Mouse (Mus musculus) retina, postnatal 1 day (tissue): ENCODE data around the gene Cfap74.

ENCODE experiments used
- DNase-seq: peaks from one replicate; pipeline ENCODE4 v3.0.0-alpha.2; 2012

The Cfap74 gene

GRCm38 (mm10) chr4:155505671-155506295 is 96.8 kb downstream of the Cfap74 start:
- no peak for DNase-seq

DNA sequence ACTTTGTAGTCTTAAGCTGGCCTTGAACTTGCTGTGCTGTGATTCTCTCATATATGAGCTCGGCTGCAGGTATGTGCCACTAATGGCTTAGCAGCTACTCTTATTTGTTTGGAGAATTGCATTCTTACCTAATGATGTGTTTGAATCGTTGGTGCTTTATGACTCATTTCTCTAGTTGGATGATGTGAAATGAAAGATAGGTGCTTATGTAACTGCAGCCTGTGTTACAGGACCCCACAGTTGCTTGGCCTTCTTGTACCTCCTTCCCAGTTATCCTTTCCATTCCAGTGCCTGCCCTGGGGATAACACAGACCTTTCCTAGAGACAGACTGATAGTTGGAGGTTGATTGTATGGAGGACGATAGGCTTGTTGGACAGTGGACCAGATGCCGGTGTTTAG is 99.6 kb downstream of the Cfap74 start:
- DNase-seq, result no peak

- no peak for DNase-seq
Observed at GRCm38 (mm10) chr4:155510981-155511380, 102.0 kb downstream of the Cfap74 start.

GRCm38 (mm10) chr4:155514810-155515209 is 105.8 kb downstream of the Cfap74 start:
- no peak for DNase-seq
